Mouse (Mus musculus) heart, postnatal 0 days (tissue): ENCODE measurements at regions not wholly inside any gene's neighbourhood (a gene's known extent, or its start where the extent isn't known, plus 50 kb on each side); places are given as distances from the start of the nearest gene placed in this dataset.

Experiments used
- CTCF ChIP-seq: IDR thresholded peaks from 2 replicates; pipeline ENCODE4 v1.5.1; 2016; ENCODE audit warnings: antibody characterized with exemption, control low read depth, low read depth
- EP300 ChIP-seq: IDR thresholded peaks from 2 replicates; pipeline ENCODE4 v1.6.1; 2016; ENCODE audit warnings: antibody characterized with exemption, low read depth

GRCm38 (mm10) chr12:9430656-9431055, 139.3 kb upstream of the Osr1 start:
- no peak for TF ChIP-seq CTCF
- TF ChIP-seq EP300, result no peak
